Mouse (Mus musculus) Patski (cell line): ENCODE data around the gene Acsl4. TPM values are rescaled to one million over a fixed set of nuclear protein-coding genes. Genes with fewer than 3 reads are reported as not detected.

ENCODE experiments used
- ATAC-seq: fragments of 100-300 bp; one replicate; pipeline ENCODE4 v1.8.0; 2021
- CTCF ChIA-PET: fragments of 350-600 bp; sonication (Branson Sonifier 250); formaldehyde crosslinking; loops from one replicate; lab custom pipeline; 2022; ENCODE audit warnings: inconsistent platforms; lab: Charles Lee
- POLR2A ChIA-PET: fragments of 350-600 bp; sonication (Branson Sonifier 250); formaldehyde crosslinking; loops from one replicate; lab custom pipeline; 2022; ENCODE audit warnings: antibody characterized with exemption, inconsistent platforms; lab: Charles Lee
- DNase-seq: peaks from one replicate; pipeline ENCODE4 v3.0.0-alpha.2; 2011; ENCODE audit warnings: low read depth, low spot score
- H3K27me3 ChIP-seq: fragments of 371-371 bp; one replicate; pipeline ENCODE4 v1.5.1; 2021
- CTCF ChIP-seq: fragments of 100-300 bp; IDR thresholded peaks from one replicate; pipeline ENCODE4 v1.5.1; 2021
- in situ Hi-C: fragments of 300-500 bp; cut with MboI; formaldehyde crosslinking; loops from 3 replicates; pipeline ENCODE4 v1.11.1; 2018; ENCODE audit warnings: low pct_unique_long_range_greater_than_20kb, mixed read lengths
- polyA plus RNA-seq: library from polyadenylated mRNA; unstranded; gene quantifications from one replicate; pipeline ENCODE4 v1.2.3, GENCODE M21; 2021

The Acsl4 gene
- polyA plus RNA-seq, 1 experiment from 2014 or later, result 96.2 TPM

GRCm38 (mm10) chrX:142305869-142306581 is 84.3 kb downstream of the Acsl4 start, which contains the start of gene Kcne1l:
Gene Kcne1l, minus strand, starts transcription at chrX:142306294.
- DNase-seq (no peak), ATAC-seq (no peak)
- H3K27me3 ChIP-seq, result peaks cover 9% of the 10 kb centered on the region
- POLR2A ChIA-PET, result no interaction called here
- CTCF ChIA-PET, result no interaction called here
- no peak for TF ChIP-seq CTCF
- in situ Hi-C loops, result no loop called here

- POLR2A ChIA-PET, result no interaction called here
- in situ Hi-C loops, result no loop called here
- CTCF ChIA-PET, result no interaction called here
- no peak for TF ChIP-seq CTCF
- ATAC-seq, result no peak
- DNase-seq, result no peak
- peaks cover 9% of the 10 kb centered on the region for H3K27me3 ChIP-seq
These were observed 85.1 kb downstream of the Acsl4 start for GRCm38 (mm10) chrX:142305010-142305868.

- DNase-seq (no peak), ATAC-seq (no peak)
- TF ChIP-seq CTCF, result no peak
- CTCF ChIA-PET, result interaction anchor here (1.3 kb wide), 1 partner anchor 9 kb away, joined by 6 read pairs; no protein-coding TSS in a partner anchor
- peaks cover 9% of the 10 kb centered on the region for H3K27me3 ChIP-seq
- POLR2A ChIA-PET, result no interaction called here
- in situ Hi-C loops, result no loop called here
These were observed 85.7 kb downstream of the Acsl4 start for GRCm38 (mm10) chrX:142304592-142304991.

- no peak for ATAC-seq
- ChIA-PET CTCF (interaction anchor here (1.1 to 1.9 kb wide), 3 partner anchors 11 to 103 kb away, joined by 5 to 6 read pairs (median 6); no protein-coding TSS in a partner anchor), POLR2A (no interaction called here)
- peaks cover 6% of the 10 kb centered on the region for H3K27me3 ChIP-seq
- no peak for TF ChIP-seq CTCF
- in situ Hi-C loops, result no loop called here
- DNase-seq, result peak; percentile 15
These were observed 86.9 kb downstream of the Acsl4 start for GRCm38 (mm10) chrX:142303456-142303855.

GRCm38 (mm10) chrX:142285905-142286304 is 104.4 kb downstream of the Acsl4 start:
- TF ChIP-seq CTCF, result no peak
- POLR2A ChIA-PET, result no interaction called here
- peaks cover 4% of the 10 kb centered on the region for H3K27me3 ChIP-seq
- no peak for ATAC-seq
- no peak for DNase-seq
- in situ Hi-C loops, result no loop called here
- CTCF ChIA-PET, result no interaction called here

GRCm38 (mm10) chrX:142276573-142276972 is 113.8 kb downstream of the Acsl4 start:
- CTCF ChIA-PET, result interaction anchor here (1.4 kb wide), 1 partner anchor 10 kb away, joined by 5 read pairs; no protein-coding TSS in a partner anchor
- no peak for ATAC-seq
- in situ Hi-C loops, result no loop called here

GRCm38 (mm10) chrX:142276031-142276430 is 114.3 kb downstream of the Acsl4 start:
- H3K27me3 ChIP-seq, result peaks cover 13% of the 10 kb centered on the region
- in situ Hi-C loops, result no loop called here
- ChIA-PET CTCF (interaction anchor here (1.4 kb wide), 1 partner anchor 9 kb away, joined by 5 read pairs; no protein-coding TSS in a partner anchor), POLR2A (no interaction called here)
- DNase-seq (no peak), ATAC-seq (no peak)
- TF ChIP-seq CTCF, result no peak

More at GRCm38 (mm10) chrX:142276573-142276972, 113.8 kb downstream of the Acsl4 start:
- DNase-seq, result no peak
- TF ChIP-seq CTCF, result no peak
- POLR2A ChIA-PET, result no interaction called here
- H3K27me3 ChIP-seq, result peaks cover 9% of the 10 kb centered on the region

Other genes with a start within 250 kb of the Acsl4 start
- not detected for gene Gucy2f, start 193.6 kb downstream of the Acsl4 start, polyA plus RNA-seq
- gene Nxt2, start 163.8 kb downstream of the Acsl4 start, polyA plus RNA-seq, result 13.8 TPM
- gene Kcne1l, start 84.2 kb downstream of the Acsl4 start, polyA plus RNA-seq, result not detected